Mouse (Mus musculus) E14TG2a.4 (cell line): ENCODE measurements around the gene Pigv.

ENCODE experiments used
- CTCF ChIP-seq: conservative IDR thresholded peaks from 2 replicates; pipeline ENCODE4 v1.5.1; 2014; ENCODE audit warnings: low read length
- NANOG ChIP-seq: IDR thresholded peaks from 2 replicates; pipeline ENCODE4 v1.6.1; 2014; ENCODE audit warnings: borderline replicate concordance, low read length, mixed read lengths
- POU5F1 ChIP-seq: IDR thresholded peaks from 2 replicates; pipeline ENCODE4 v1.6.1; 2014; ENCODE audit warnings: low read length, borderline replicate concordance

- no peak for TF ChIP-seq CTCF
- TF ChIP-seq POU5F1: no peak
- TF ChIP-seq NANOG: no peak
Observed at GRCm38 (mm10) chr4:133665118-133665517, 7.3 kb downstream of the Pigv start.
